Mouse (Mus musculus): ENCODE data around the gene Traf3ip1. TPM values are rescaled to one million over a fixed set of nuclear protein-coding genes. Genes with fewer than 3 reads are reported as not detected.
"Not testable (repeated sequence)": the region's sequence is repeated elsewhere in the genome, so short reads cannot be mapped to it uniquely, and the experiment has no call there.

The Traf3ip1 gene
- total RNA-seq, 1 experiment from 2014 or later, result 8.4 TPM

- no peak for ATAC-seq (ENCODE audit: extremely low read depth, insufficient number of reproducible peaks, low FRiP score, poor library complexity, severe bottlenecking)
Observed at GRCm38 (mm10) chr1:91463336-91463995, 31.0 kb upstream of the Traf3ip1 start.

- no peak for ATAC-seq (ENCODE audit: extremely low read depth, insufficient number of reproducible peaks, low FRiP score, poor library complexity, severe bottlenecking)
Observed at GRCm38 (mm10) chr1:91464436-91464835, 30.0 kb upstream of the Traf3ip1 start.

GRCm38 (mm10) chr1:91465244-91465643 is 29.2 kb upstream of the Traf3ip1 start:
- no peak for ATAC-seq (ENCODE audit: extremely low read depth, insufficient number of reproducible peaks, low FRiP score, poor library complexity, severe bottlenecking)

DNA sequence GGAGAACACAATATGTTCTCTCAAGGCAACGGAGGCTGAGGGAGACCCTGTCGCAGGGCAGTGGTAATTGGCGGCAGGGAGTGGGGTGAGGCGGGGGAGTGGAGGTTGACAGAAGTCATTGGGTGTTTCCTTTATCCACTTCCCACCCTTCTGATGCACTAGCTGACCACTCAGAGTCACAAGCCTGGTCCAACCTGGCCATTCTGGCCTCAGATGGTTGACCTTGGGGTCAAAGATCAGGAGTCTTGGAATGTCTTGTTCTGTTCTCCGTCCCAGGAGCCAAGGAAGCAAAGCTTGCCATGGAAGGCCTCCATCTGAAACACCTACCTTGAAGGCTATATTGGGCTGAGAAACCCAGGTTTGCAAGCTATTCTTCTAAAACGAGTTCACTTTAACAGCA is 28.3 kb upstream of the Traf3ip1 start:
- no peak for ATAC-seq (ENCODE audit: extremely low read depth, insufficient number of reproducible peaks, low FRiP score, poor library complexity, severe bottlenecking)

DNA sequence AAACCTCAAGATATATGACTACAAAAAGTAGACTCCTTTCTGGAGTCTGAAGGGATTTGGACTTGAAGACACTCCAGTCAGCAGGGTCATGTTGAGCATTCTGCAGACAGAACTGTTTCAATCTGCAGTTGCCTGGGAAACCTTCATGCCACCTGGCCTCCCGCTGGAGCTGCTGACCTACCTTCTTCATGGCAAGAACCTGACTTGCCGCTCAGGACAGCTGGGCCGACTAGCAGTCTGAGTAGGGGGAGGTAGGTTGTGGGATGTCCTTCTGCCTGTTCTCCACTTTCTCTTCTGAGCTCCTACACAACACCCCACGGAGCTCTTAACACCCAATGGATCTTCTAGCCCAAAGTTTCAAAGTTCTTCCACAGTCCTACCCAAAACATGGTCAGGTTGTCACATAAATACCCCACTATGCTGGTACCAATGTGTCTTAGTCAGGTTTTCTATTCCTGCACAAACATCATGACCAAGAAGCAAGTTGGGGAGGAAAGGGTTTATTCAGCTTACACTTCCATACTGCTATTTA is 24.5 kb upstream of the Traf3ip1 start:
- no peak for ATAC-seq (ENCODE audit: extremely low read depth, insufficient number of reproducible peaks, low FRiP score, poor library complexity, severe bottlenecking)

GRCm38 (mm10) chr1:91478145-91478544 is 16.3 kb upstream of the Traf3ip1 start:
- ATAC-seq (ENCODE audit: extremely low read depth, insufficient number of reproducible peaks, low FRiP score, poor library complexity, severe bottlenecking), result not testable (repeated sequence)

GRCm38 (mm10) chr1:91478958-91479357 is 15.5 kb upstream of the Traf3ip1 start:
- ATAC-seq (ENCODE audit: extremely low read depth, insufficient number of reproducible peaks, low FRiP score, poor library complexity, severe bottlenecking), result no peak

DNA sequence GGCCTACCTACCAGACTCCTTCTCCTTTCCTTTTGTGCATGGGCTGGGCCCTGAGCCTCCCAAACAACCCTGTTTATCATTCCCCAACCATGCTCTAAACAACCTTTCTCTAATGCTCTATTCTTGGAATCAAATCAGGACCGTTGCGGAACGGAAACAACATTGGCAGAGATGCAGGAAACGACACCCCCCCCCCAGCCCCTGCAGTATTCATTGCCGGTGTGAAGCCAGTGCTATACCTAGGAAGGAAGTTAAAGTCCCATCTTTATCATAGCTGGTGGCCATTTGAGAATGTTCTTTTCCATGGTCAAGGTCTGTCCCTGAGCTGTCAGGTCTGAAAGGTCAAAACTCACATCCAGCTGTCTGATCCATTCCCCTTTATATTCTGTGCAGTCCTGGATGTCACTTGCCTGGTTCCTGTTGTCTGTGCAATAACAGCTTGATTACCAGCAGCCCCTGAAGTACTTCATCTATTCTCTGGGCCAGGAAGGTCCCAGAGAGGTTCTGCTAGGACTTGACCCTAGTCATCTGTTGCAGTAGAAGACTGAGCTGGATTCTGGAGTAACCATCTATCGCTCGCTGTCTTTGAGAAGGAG is 11.7 kb upstream of the Traf3ip1 start:
- no peak for ATAC-seq (ENCODE audit: extremely low read depth, insufficient number of reproducible peaks, low FRiP score, poor library complexity, severe bottlenecking)

GRCm38 (mm10) chr1:91483304-91484010 is 11.0 kb upstream of the Traf3ip1 start:
- ATAC-seq (ENCODE audit: extremely low read depth, insufficient number of reproducible peaks, low FRiP score, poor library complexity, severe bottlenecking), result peak; percentile 80

DNA sequence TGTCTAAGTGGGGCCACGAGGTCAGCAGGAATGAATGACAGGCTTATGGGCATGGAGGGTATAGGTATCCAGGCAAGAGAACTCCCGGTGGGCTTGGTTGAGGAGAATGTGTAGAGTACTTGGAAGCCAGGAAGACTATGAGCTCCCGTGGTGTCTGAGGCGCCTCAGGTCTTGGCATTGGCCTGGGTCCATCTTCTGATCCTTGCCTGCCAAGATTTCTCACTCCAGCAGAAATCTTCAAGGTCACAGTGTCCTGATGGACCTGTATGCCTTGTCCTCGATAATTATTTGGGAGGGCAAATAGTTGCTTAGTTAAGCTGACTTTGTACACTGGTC is 10.5 kb upstream of the Traf3ip1 start:
- ATAC-seq (ENCODE audit: extremely low read depth, insufficient number of reproducible peaks, low FRiP score, poor library complexity, severe bottlenecking), result no peak

- no peak for ATAC-seq (ENCODE audit: extremely low read depth, insufficient number of reproducible peaks, low FRiP score, poor library complexity, severe bottlenecking)
Observed at GRCm38 (mm10) chr1:91485422-91485821, 9.0 kb upstream of the Traf3ip1 start.

- ATAC-seq (ENCODE audit: extremely low read depth, insufficient number of reproducible peaks, low FRiP score, poor library complexity, severe bottlenecking), result no peak
Observed at GRCm38 (mm10) chr1:91486165-91486564, 8.3 kb upstream of the Traf3ip1 start.

- ATAC-seq (ENCODE audit: extremely low read depth, insufficient number of reproducible peaks, low FRiP score, poor library complexity, severe bottlenecking), result no peak
Observed at GRCm38 (mm10) chr1:91490322-91490721, 4.1 kb upstream of the Traf3ip1 start.

- no peak for ATAC-seq (ENCODE audit: extremely low read depth, insufficient number of reproducible peaks, low FRiP score, poor library complexity, severe bottlenecking)
Observed at GRCm38 (mm10) chr1:91492740-91493139, 1.7 kb upstream of the Traf3ip1 start.

- no peak for ATAC-seq (ENCODE audit: extremely low read depth, insufficient number of reproducible peaks, low FRiP score, poor library complexity, severe bottlenecking)
Observed at GRCm38 (mm10) chr1:91493938-91494337, 509 bp upstream of the Traf3ip1 start.

GRCm38 (mm10) chr1:91495321-91495720 is 874 bp downstream of the Traf3ip1 start:
- ATAC-seq (ENCODE audit: extremely low read depth, insufficient number of reproducible peaks, low FRiP score, poor library complexity, severe bottlenecking), result no peak

DNA sequence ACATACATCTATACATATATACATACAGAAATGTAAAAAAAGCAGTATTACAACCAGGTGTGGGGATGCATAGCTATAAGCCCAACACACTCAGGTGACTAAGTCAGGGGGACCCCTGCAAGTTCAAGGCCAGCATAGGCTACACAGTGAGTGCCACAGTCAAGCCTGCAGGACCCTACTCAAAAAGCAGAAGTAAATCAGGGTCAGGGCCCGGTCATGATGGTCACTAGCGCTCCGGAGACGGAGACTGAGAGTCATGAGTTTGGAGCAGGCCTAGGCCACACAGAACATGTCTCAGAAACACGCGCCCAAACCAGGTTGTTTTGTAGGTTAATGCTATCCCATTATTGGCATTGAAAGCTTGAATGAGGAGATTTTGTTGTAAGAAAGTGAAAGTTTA is 4.1 kb downstream of the Traf3ip1 start:
- no peak for ATAC-seq (ENCODE audit: extremely low read depth, insufficient number of reproducible peaks, low FRiP score, poor library complexity, severe bottlenecking)

GRCm38 (mm10) chr1:91504615-91505014 is 10.2 kb downstream of the Traf3ip1 start:
- ATAC-seq (ENCODE audit: extremely low read depth, insufficient number of reproducible peaks, low FRiP score, poor library complexity, severe bottlenecking), result no peak

GRCm38 (mm10) chr1:91514916-91515315 is 20.5 kb downstream of the Traf3ip1 start:
- ATAC-seq (ENCODE audit: extremely low read depth, insufficient number of reproducible peaks, low FRiP score, poor library complexity, severe bottlenecking), result no peak

DNA sequence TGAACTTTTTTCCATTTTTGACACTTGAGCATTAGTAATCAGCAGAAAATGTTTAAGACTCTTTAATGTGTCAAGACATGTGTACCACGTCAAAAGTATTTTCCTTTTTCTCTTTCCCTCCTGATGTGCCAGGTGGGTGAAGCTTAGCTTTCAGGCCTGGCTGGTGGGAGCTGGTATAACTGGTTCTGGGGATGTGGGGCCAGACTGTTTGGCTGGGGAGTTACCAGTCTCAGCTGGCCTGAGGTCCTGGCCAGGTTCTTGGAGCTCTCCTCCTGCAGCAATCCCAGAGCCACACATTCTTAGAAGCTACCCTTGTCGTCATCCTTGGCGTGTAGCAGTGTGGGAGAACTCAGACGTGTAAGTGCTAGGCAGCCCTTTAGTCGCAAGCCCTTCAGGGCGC is 21.2 kb downstream of the Traf3ip1 start:
- no peak for ATAC-seq (ENCODE audit: extremely low read depth, insufficient number of reproducible peaks, low FRiP score, poor library complexity, severe bottlenecking)
